Mouse (Mus musculus) cerebellum, adult 11-12 months (tissue): Measurements from ENCODE around the gene Gm21293.
"Not testable (repeated sequence)": the region's sequence is repeated elsewhere in the genome, so short reads cannot be mapped to it uniquely, and the experiment has no call there.

Experiments
- DNase-seq: peaks from one replicate; pipeline ENCODE4 v3.0.0; 2022

The Gm21293 gene

GRCm38 (mm10) chr10:104142687-104143086 lies at the start of gene Gm21293:
Gene Gm21293, plus strand, starts transcription at chr10:104142987.
- DNase-seq, result not testable (repeated sequence)

GRCm38 (mm10) chr10:104110044-104110443 lies 32.7 kb upstream of the Gm21293 start:
- DNase-seq, result no peak

GRCm38 (mm10) chr10:104118312-104118711 lies 24.5 kb upstream of the Gm21293 start:
- no peak for DNase-seq

GRCm38 (mm10) chr10:104151197-104151596 lies 8.4 kb downstream of the Gm21293 start, which contains the start of gene Gm6763:
Gene Gm6763, plus strand, starts transcription at chr10:104151497.
- DNase-seq, result not testable (repeated sequence)

GRCm38 (mm10) chr10:104159706-104160105 lies 16.9 kb downstream of the Gm21293 start, which contains the start of gene Gm8764:
Gene Gm8764, plus strand, starts transcription at chr10:104160006.
- not testable (repeated sequence) for DNase-seq

GRCm38 (mm10) chr10:104168215-104168614 lies 25.4 kb downstream of the Gm21293 start, which contains the start of gene Gm21304:
Gene Gm21304, plus strand, starts transcription at chr10:104168515.
- DNase-seq, result not testable (repeated sequence)

- not testable (repeated sequence) for DNase-seq
Observed at GRCm38 (mm10) chr10:104176724-104177123, 33.9 kb downstream of the Gm21293 start, which contains the start of gene Gm21312. Gene Gm21312, plus strand, starts transcription at chr10:104177024.

GRCm38 (mm10) chr10:104185233-104185632 lies 42.4 kb downstream of the Gm21293 start, which contains the start of gene Gm20765:
Gene Gm20765, plus strand, starts transcription at chr10:104185533.
- DNase-seq, result not testable (repeated sequence)

- not testable (repeated sequence) for DNase-seq
Observed at GRCm38 (mm10) chr10:104193742-104194141, 51.0 kb downstream of the Gm21293 start, which contains the start of gene Gm4340. Gene Gm4340, plus strand, starts transcription at chr10:104194042.
